Mouse (Mus musculus): Measurements from ENCODE around the gene Chd6. TPM values are rescaled to one million over a fixed set of nuclear protein-coding genes. Genes with fewer than 3 reads are reported as not detected.

The Chd6 gene
- 5.3 TPM for polyA plus RNA-seq (2014; fragmentation: Illumina TruSeq; extraction: RNeasy Lipid Tissue Mini Kit (QIAGEN cat#74804); ENCODE audit: insufficient read depth, low read depth, low replicate concordance)

GRCm38 (mm10) chr2:161108933-161109371 lies at the start of gene Chd6:
Gene Chd6 (minus strand): TSS chr2:161109075.

GRCm38 (mm10) chr2:160912231-160912671 lies 196.6 kb downstream of the Chd6 start, which contains the start of gene Emilin3:
Gene Emilin3 (minus strand): TSS chr2:160912328.

Other genes starting within 250 kb of the Chd6 start
- 6.1 TPM for gene Zhx3, start 236.1 kb downstream of the Chd6 start, polyA plus RNA-seq (2014; fragmentation: Illumina TruSeq; extraction: RNeasy Lipid Tissue Mini Kit (QIAGEN cat#74804); ENCODE audit: insufficient read depth, low read depth, low replicate concordance)
- 3.5 TPM for gene Lpin3, start 228.4 kb downstream of the Chd6 start, polyA plus RNA-seq (2014; fragmentation: Illumina TruSeq; extraction: RNeasy Lipid Tissue Mini Kit (QIAGEN cat#74804); ENCODE audit: insufficient read depth, low read depth, low replicate concordance)
- gene Emilin3, start 196.7 kb downstream of the Chd6 start, polyA plus RNA-seq (2014; fragmentation: Illumina TruSeq; extraction: RNeasy Lipid Tissue Mini Kit (QIAGEN cat#74804); ENCODE audit: insufficient read depth, low read depth, low replicate concordance) = not detected

All from lung, adult 10 weeks (tissue).